Mouse (Mus musculus): ENCODE measurements at regions not wholly inside any gene's neighbourhood (a gene's known extent, or its start where the extent isn't known, plus 50 kb on each side); places are given as distances from the start of the nearest gene placed in this dataset.
"Not testable (repeated sequence)": the region's sequence is repeated elsewhere in the genome, so short reads cannot be mapped to it uniquely, and the experiment has no call there.

GRCm38 (mm10) chr12:113241373-113242193 lies 55.9 kb downstream of the Tmem121 start:
- no peak for DNase-seq

- DNase-seq, result no peak
Observed at GRCm38 (mm10) chr12:113242194-113242510, 56.4 kb downstream of the Tmem121 start.

- no peak for DNase-seq
Observed at GRCm38 (mm10) chr12:113244685-113245084, 59.0 kb downstream of the Tmem121 start.

- DNase-seq, result not testable (repeated sequence)
Observed at GRCm38 (mm10) chr12:113253446-113254424, 68.0 kb downstream of the Tmem121 start.

GRCm38 (mm10) chr12:113255331-113255730 lies 69.6 kb downstream of the Tmem121 start:
- DNase-seq, result no peak

- no peak for DNase-seq
Observed at GRCm38 (mm10) chr12:113256628-113257027, 70.9 kb downstream of the Tmem121 start.

GRCm38 (mm10) chr12:113257243-113257642 lies 71.5 kb downstream of the Tmem121 start:
- no peak for DNase-seq

- DNase-seq, result no peak
Observed at GRCm38 (mm10) chr12:113259476-113259875, 73.7 kb downstream of the Tmem121 start.

- no peak for DNase-seq
Observed at GRCm38 (mm10) chr12:113260304-113260703, 74.6 kb downstream of the Tmem121 start.

GRCm38 (mm10) chr12:113275934-113276333 lies 90.2 kb downstream of the Tmem121 start:
- no peak for DNase-seq

- DNase-seq, result no peak
Observed at GRCm38 (mm10) chr12:113276355-113276942, 90.7 kb downstream of the Tmem121 start.

GRCm38 (mm10) chr12:113277741-113278140 lies 92.0 kb downstream of the Tmem121 start:
- no peak for DNase-seq

- DNase-seq, result no peak
Observed at GRCm38 (mm10) chr12:113292029-113292809, 106.5 kb downstream of the Tmem121 start.

GRCm38 (mm10) chr12:113295924-113296323 lies 110.2 kb downstream of the Tmem121 start:
- DNase-seq, result no peak

- DNase-seq, result peak in 1 of 2 experiments; percentile 7
Observed at GRCm38 (mm10) chr12:113305973-113306372, 120.2 kb downstream of the Tmem121 start.

GRCm38 (mm10) chr12:113313319-113313718 lies 127.6 kb downstream of the Tmem121 start:
- DNase-seq, result no peak

- DNase-seq, result no peak
Observed at GRCm38 (mm10) chr12:113314624-113315023, 128.9 kb downstream of the Tmem121 start.

- DNase-seq, result no peak
Observed at GRCm38 (mm10) chr12:113321086-113321485, 135.4 kb downstream of the Tmem121 start.

- no peak for DNase-seq
Observed at GRCm38 (mm10) chr12:113322173-113322572, 136.4 kb downstream of the Tmem121 start.

- DNase-seq, result peak; percentile 57 to 68
Observed at GRCm38 (mm10) chr12:113327851-113328250, 142.1 kb downstream of the Tmem121 start.

- DNase-seq, result no peak
Observed at GRCm38 (mm10) chr12:113330266-113330665, 144.5 kb downstream of the Tmem121 start.

GRCm38 (mm10) chr12:113332226-113332625 lies 146.5 kb downstream of the Tmem121 start:
- DNase-seq, result no peak

Measured in adrenal gland, postnatal 36 days (tissue).